Mouse (Mus musculus): ENCODE data around the gene Slc4a2.

DNA sequence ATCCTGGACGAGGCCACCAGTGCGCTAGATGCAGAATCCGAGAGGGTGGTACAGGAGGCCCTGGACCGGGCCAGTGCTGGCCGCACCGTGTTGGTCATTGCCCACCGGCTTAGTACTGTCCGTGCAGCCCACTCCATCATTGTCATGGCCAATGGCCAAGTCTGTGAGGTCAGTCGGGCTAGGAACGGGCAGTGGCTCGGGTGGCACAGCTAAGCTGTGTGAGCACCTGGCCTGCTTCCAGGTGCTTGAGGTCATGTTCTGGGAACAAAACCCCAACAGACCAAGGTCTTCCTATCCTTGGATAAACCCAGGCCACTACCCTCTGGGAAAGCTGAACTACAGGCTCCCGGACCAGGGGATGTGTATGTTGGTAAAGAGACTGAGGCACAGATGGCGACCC is 15.0 kb upstream of the Slc4a2 start:
- TF ChIP-seq POLR2A (IDR thresholded peaks at IDR 0.05; ENCODE audit: borderline replicate concordance, extremely low read depth, low read depth, low read length) (no peak), CTCF (IDR thresholded peaks at IDR 0.05; ENCODE audit: insufficient read depth, low read length) (no peak)

All from lung, adult 2 months (tissue).